Comparison of ENCODE assay signal across 8 mouse cellular contexts in the genomic region with DNA sequence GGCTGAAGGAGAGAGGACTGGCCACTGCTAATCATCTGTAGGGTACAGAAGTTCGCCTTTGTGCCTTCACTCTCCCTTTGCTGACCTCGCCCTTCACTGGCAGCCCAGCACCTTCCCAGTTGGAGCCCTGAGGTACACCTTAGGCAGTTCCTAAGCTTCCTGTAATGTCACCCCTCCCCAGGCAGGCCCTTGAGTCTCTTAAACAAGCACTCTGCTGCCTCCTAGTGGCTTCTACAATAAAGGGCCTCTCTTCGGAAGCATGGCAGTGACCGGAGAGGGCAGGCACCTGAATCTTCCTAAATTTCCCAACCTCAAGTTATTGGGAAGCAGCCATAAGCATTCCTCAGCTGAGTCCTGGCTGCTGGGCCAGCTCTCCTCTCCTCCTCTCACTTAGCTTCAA. TPM values are rescaled to one million over a fixed set of nuclear protein-coding genes. Genes with fewer than 3 reads are reported as not detected.
DNase-seq lines count a peak whose midpoint lies in the region; ATAC-seq and TF ChIP-seq lines count a peak whose summit lies in the region.

No protein-coding gene starts in this region.

- no peak overlapping the region for H3K4me3 ChIP-seq in CH12.LX (replicated peaks in 1 of 3; ENCODE audit: low read depth in 2 of 3, low read length in 2 of 3, poor library complexity in 1 of 3)
- H3K4me3 ChIP-seq in kidney, embryonic 14.5 days (ENCODE audit: low read length) = no peak overlapping the region
- no peak overlapping the region for H3K4me3 ChIP-seq in liver, embryonic 12.5 days

- TF ChIP-seq POLR2A in CH12.LX (IDR thresholded peaks at IDR 0.05; ENCODE audit: low read depth, low read length) = no peak

- TF ChIP-seq EP300 in CH12.LX (IDR thresholded peaks at IDR 0.05; ENCODE audit: low read length) = no peak

- dilution Hi-C loops in CH12.LX (cut with MboI; ENCODE audit: extremely low pct_ligation_motif_present, extremely low pct_unique_long_range_greater_than_20kb, low sequenced_read_pairs) = no loop called here

- no peak overlapping the region for H3K9ac ChIP-seq in CH12.LX (ENCODE audit: insufficient read depth, low read depth)
- H3K9ac ChIP-seq in kidney, embryonic 14.5 days (ENCODE audit: low read depth, low read length) = no peak overlapping the region
- H3K9ac ChIP-seq in liver, embryonic 12.5 days = no peak overlapping the region

- TF ChIP-seq RAD21 in CH12.LX (IDR thresholded peaks at IDR 0.05; ENCODE audit: low read depth, low read length) = peak; percentile 96

- in situ Hi-C loops in CH12.LX (cut with MboI; ENCODE audit: low pct_ligation_motif_present, low pct_unique_long_range_greater_than_20kb, low sequenced_read_pairs) = no loop called here

- no peaks in the 10 kb centered on the region for H3K36me3 ChIP-seq in CH12.LX (replicated peaks in 1 of 2; ENCODE audit: control insufficient read depth in 1 of 2, insufficient read depth in 1 of 2, low read length in 1 of 2)
- H3K36me3 ChIP-seq in kidney, embryonic 14.5 days (ENCODE audit: control insufficient read depth, insufficient read depth, low read length) = no peaks in the 10 kb centered on the region
- no peaks in the 10 kb centered on the region for H3K36me3 ChIP-seq in liver, embryonic 12.5 days

- H3K9me3 ChIP-seq in CH12.LX (replicated peaks; ENCODE audit: low read length) = no peaks in the 10 kb centered on the region
- no peaks in the 10 kb centered on the region for H3K9me3 ChIP-seq in kidney, embryonic 14.5 days (ENCODE audit: control insufficient read depth, low read length)
- no peaks in the 10 kb centered on the region for H3K9me3 ChIP-seq in liver, embryonic 12.5 days (replicated peaks)

- peak; percentile 21 for ATAC-seq in kidney, embryonic 14.5 days (ENCODE audit: low FRiP score, low TSS enrichment)
- ATAC-seq in liver, embryonic 12.5 days = peak; percentile 44; the same call in 1 of the 2 replicates

- WGBS in kidney, embryonic 14.5 days = 22% methylated on average over 4 of the region's 4 CpGs
- 24% methylated on average over 4 of the region's 4 CpGs for WGBS in liver, embryonic 12.5 days (ENCODE audit: insufficient replicate concordance)

- peaks cover 6 to 10% of the 10 kb centered on the region in 2 experiments; a peak in 2 of 4 replicates for H3K4me1 ChIP-seq in CH12.LX (ENCODE audit: control insufficient read depth in 1 of 2, insufficient read depth in 2 of 2)
- H3K4me1 ChIP-seq in kidney, embryonic 14.5 days (ENCODE audit: control insufficient read depth, insufficient read depth, low read length) = no peaks in the 10 kb centered on the region
- H3K4me1 ChIP-seq in liver, embryonic 12.5 days = peaks cover 8% of the 10 kb centered on the region; the same call in 1 of the 2 replicates

- no peak overlapping the region for H3K4me2 ChIP-seq in CH12.LX (ENCODE audit: insufficient read depth, low read depth, poor library complexity, severe bottlenecking)
- H3K4me2 ChIP-seq in kidney, embryonic 14.5 days (replicated peaks; ENCODE audit: low read depth, low read length) = no peak overlapping the region
- H3K4me2 ChIP-seq in liver, embryonic 12.5 days = no peak overlapping the region

- DNase-seq in CH12.LX (ENCODE audit: extremely low read depth) = peak; percentile 92
- DNase-seq in adrenal gland, adult (ENCODE audit: inconsistent age in 2 of 2, low spot score in 1 of 2) = peak; percentile 61 to 89
- DNase-seq in embryo, embryonic 10 days (ENCODE audit: low spot score) = peak; percentile 88
- peak; percentile 74 to 86 for DNase-seq in heart, adult 18-20 months
- DNase-seq in ovary, postnatal 14 days (ENCODE audit: low spot score) = peak; percentile 71
- DNase-seq in thymus, postnatal 36 days = peak; percentile 68 to 69

- TF ChIP-seq CTCF in CH12.LX (conservative IDR thresholded peaks at IDR 0.05 in 1 of 2, IDR thresholded peaks at IDR 0.05 in 1 of 2; ENCODE audit: low read depth in 2 of 2, low read length in 2 of 2) = peak; percentile 77 to 97

- peaks cover 11% of the 10 kb centered on the region for H3K27me3 ChIP-seq in CH12.LX (replicated peaks)
- H3K27me3 ChIP-seq in kidney, embryonic 14.5 days (ENCODE audit: control insufficient read depth, insufficient read depth, low read length) = 0 out of 2 replicates have a peak, but pooled peaks cover 2% of the 10 kb centered on the region
- H3K27me3 ChIP-seq in liver, embryonic 12.5 days (replicated peaks) = no peaks in the 10 kb centered on the region

- no peaks in the 10 kb centered on the region for H3K79me2 ChIP-seq in CH12.LX (replicated peaks; ENCODE audit: control insufficient read depth, extremely low read depth, insufficient read depth, poor library complexity, severe bottlenecking)

- H3K27ac ChIP-seq in CH12.LX (ENCODE audit: insufficient read depth, low read depth) = no peak overlapping the region
- H3K27ac ChIP-seq in kidney, embryonic 14.5 days (ENCODE audit: low read depth, low read length) = no peak overlapping the region
- H3K27ac ChIP-seq in liver, embryonic 12.5 days = no peak overlapping the region

TF ChIP-seq in CH12.LX, 34 proteins besides CTCF, POLR2A, EP300 and RAD21:
- TF ChIP-seq MYC (IDR thresholded peaks at IDR 0.05; ENCODE audit: low read depth, low read length) (peak; percentile 76; the same call in 1 of the 2 replicates), MAZ (IDR thresholded peaks at IDR 0.05; ENCODE audit: low read depth, low read length) (peak; percentile 78), MEF2A (IDR thresholded peaks at IDR 0.05; ENCODE audit: borderline replicate concordance, low read depth, low read length) (no peak), ZC3H11A (IDR thresholded peaks at IDR 0.05; ENCODE audit: low read depth, low read length) (peak; percentile 63), MAFK (IDR thresholded peaks at IDR 0.05; ENCODE audit: insufficient replicate concordance, low read length) (no peak), NELFE (IDR thresholded peaks at IDR 0.05; ENCODE audit: low read depth, low read length) (peak; percentile 31; the same call in 1 of the 2 replicates), JUN (IDR thresholded peaks at IDR 0.05; ENCODE audit: insufficient read depth, low read depth, low read length) (no peak), E2F4 (IDR thresholded peaks at IDR 0.05; ENCODE audit: insufficient replicate concordance, low read depth, low read length) (no peak), HCFC1 (IDR thresholded peaks at IDR 0.05; ENCODE audit: low read depth, low read length) (no peak), ELF1 (IDR thresholded peaks at IDR 0.05; ENCODE audit: low read depth, low read length) (peak; percentile 58; the same call in 1 of the 2 replicates), MAX (IDR thresholded peaks at IDR 0.05; ENCODE audit: low read length) (peak; percentile 53), TBP (conservative IDR thresholded peaks at IDR 0.05; ENCODE audit: low read depth, low read length) (no peak), ZKSCAN1 (IDR thresholded peaks at IDR 0.05; ENCODE audit: borderline replicate concordance, low read depth, low read length) (no peak), USF2 (conservative IDR thresholded peaks at IDR 0.05; ENCODE audit: low read depth, low read length) (no peak), TCF12 (IDR thresholded peaks at IDR 0.05; ENCODE audit: low read depth, low read length) (0 out of 2 replicates have a peak, but pooled peaks have one; percentile 24), ETS1 (conservative IDR thresholded peaks at IDR 0.05; ENCODE audit: low read depth, low read length) (no peak), MXI1 (IDR thresholded peaks at IDR 0.05; ENCODE audit: low read depth, low read length) (no peak), SMC3 (IDR thresholded peaks at IDR 0.05; ENCODE audit: low read depth, low read length) (peak; percentile 90), ZMIZ1 (IDR thresholded peaks at IDR 0.05; ENCODE audit: low read depth, low read length) (no peak), GABPA (IDR thresholded peaks at IDR 0.05; ENCODE audit: insufficient replicate concordance, low read depth, low read length) (no peak), IRF4 (IDR thresholded peaks at IDR 0.05; ENCODE audit: low read depth, low read length) (0 out of 2 replicates have a peak, but pooled peaks have one; percentile 30), JUND (conservative IDR thresholded peaks at IDR 0.05; ENCODE audit: low read depth, low read length) (no peak)

RNA-seq across cellular contexts. Expression of a gene that starts 13.9 kb away (rescaled TPM):
- total RNA-seq in CH12.LX (2012; rRNA removed) = 83.7 and 85.1 TPM in 2 replicates
- 94.5 and 105 TPM in 2 replicates for total RNA-seq in CH12.LX (2014; rRNA removed)
- 73.4 and 75.9 TPM in 2 replicates for polyA plus RNA-seq in CH12.LX (2012; ENCODE audit: insufficient read length, low read depth)
- 10 to 100 TPM; 37.3 to 40.1 TPM for total RNA-seq in heart, adult 18-20 months (2021)
- 180 and 182 TPM in 2 replicates for polyA plus RNA-seq in kidney, embryonic 14.5 days (2014; fragmentation: Nextera tagmentation; extraction: Ambion mirVana)
- polyA plus RNA-seq in liver, embryonic 12.5 days (2016; fragmentation: Nextera tagmentation; extraction: Ambion mirVana) = 71.8 and 77.0 TPM in 2 replicates

RNA-seq across cellular contexts. Expression of a gene that starts 29.2 kb away (rescaled TPM):
- total RNA-seq in CH12.LX (2012; rRNA removed) (18.8 and 27.9 TPM in 2 replicates), CH12.LX (2014; rRNA removed) (11.7 and 14.3 TPM in 2 replicates)
- polyA plus RNA-seq in CH12.LX (2012; ENCODE audit: insufficient read length, low read depth) = 31.6 and 31.8 TPM in 2 replicates
- total RNA-seq in heart, adult 18-20 months (2021) = 10 to 100 TPM; 18.2 to 19.4 TPM
- polyA plus RNA-seq in kidney, embryonic 14.5 days (2014; fragmentation: Nextera tagmentation; extraction: Ambion mirVana) = 39.5 and 63.9 TPM in 2 replicates
- polyA plus RNA-seq in liver, embryonic 12.5 days (2016; fragmentation: Nextera tagmentation; extraction: Ambion mirVana) = 13.8 and 15.5 TPM in 2 replicates

RNA-seq across cellular contexts. Expression of a gene that starts 30.0 kb away (rescaled TPM):
- total RNA-seq in CH12.LX (2012; rRNA removed) = 0.04 TPM in 1 of 2 replicates, not detected in the other
- not detected in 2 replicates for total RNA-seq in CH12.LX (2014; rRNA removed)
- polyA plus RNA-seq in CH12.LX (2012; ENCODE audit: insufficient read length, low read depth) = 0.11 TPM in 1 of 2 replicates, not detected in the other
- not detected for total RNA-seq in heart, adult 18-20 months (2021)
- 0.07 and 0.22 TPM in 2 replicates for polyA plus RNA-seq in kidney, embryonic 14.5 days (2014; fragmentation: Nextera tagmentation; extraction: Ambion mirVana)
- 0.06 TPM in 2 replicates for polyA plus RNA-seq in liver, embryonic 12.5 days (2016; fragmentation: Nextera tagmentation; extraction: Ambion mirVana)

RNA-seq across cellular contexts. Expression of a gene that starts 41.0 kb away (rescaled TPM):
- total RNA-seq in CH12.LX (2012; rRNA removed) = not detected in 2 replicates
- total RNA-seq in CH12.LX (2014; rRNA removed) = not detected in 2 replicates
- polyA plus RNA-seq in CH12.LX (2012; ENCODE audit: insufficient read length, low read depth) = not detected in 2 replicates
- under 1 TPM in 1 of 2 experiments, not detected in 1; 0.15 TPM for total RNA-seq in heart, adult 18-20 months (2021)
- polyA plus RNA-seq in kidney, embryonic 14.5 days (2014; fragmentation: Nextera tagmentation; extraction: Ambion mirVana) = 0.46 and 1.4 TPM in 2 replicates
- polyA plus RNA-seq in liver, embryonic 12.5 days (2016; fragmentation: Nextera tagmentation; extraction: Ambion mirVana) = 0.10 TPM in 1 of 2 replicates, not detected in the other
